In the genomic region with DNA sequence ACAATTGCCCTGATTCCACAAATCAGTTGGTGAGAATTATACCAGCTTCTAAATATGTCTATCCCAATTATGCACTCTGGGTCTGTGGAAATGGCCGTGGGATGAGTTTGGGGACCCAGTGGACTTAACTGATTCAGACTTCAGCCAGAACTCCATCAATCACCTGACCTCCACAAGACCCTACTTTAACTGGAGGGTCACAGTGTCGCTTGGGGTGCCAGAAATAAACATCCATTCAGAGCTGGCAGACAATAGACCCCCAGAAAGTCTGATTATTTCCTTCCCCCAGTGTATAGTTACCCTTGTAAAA, we compare ENCODE assay signal across 9 mouse cellular contexts. TPM values are rescaled to one million over a fixed set of nuclear protein-coding genes. Genes with fewer than 3 reads are reported as not detected.
DNase-seq lines count a peak whose midpoint lies in the region; ATAC-seq lines count a peak whose summit lies in the region.
"Had no signal": no experiment of that assay in that cellular context is flagged by ENCODE, and none has a peak within 500 bp of the region (broad histone marks: within the 10 kb centered on the region; RNA-seq: fewer than 3 reads in every experiment).

No protein-coding gene starts in this region.

- no peak overlapping the region for H3K9ac ChIP-seq in kidney, embryonic 15.5 days
- H3K9ac ChIP-seq in hindbrain, embryonic 11.5 days (ENCODE audit: low read depth, low read length) = no peak overlapping the region
- no peak overlapping the region for H3K9ac ChIP-seq in liver, embryonic 16.5 days (ENCODE audit: low read depth, low read length)

- no peak for DNase-seq in kidney, adult 8-10 months
- no peak for DNase-seq in embryonic facial prominence, embryonic 10.5 days (ENCODE audit: low spot score)
- no peak for DNase-seq in hindbrain, embryonic 11.5 days (ENCODE audit: low spot score)
- DNase-seq in right cerebral cortex, postnatal 14 days = no peak
- no peak for DNase-seq in ovary, adult 18-20 months (ENCODE audit: low spot score)
- no peak for DNase-seq in cerebellum, adult 8-10 months

- WGBS in kidney, embryonic 15.5 days = 28% methylated on average over 2 of the region's 2 CpGs
- WGBS in embryonic facial prominence, embryonic 10.5 days = 53% methylated on average over 2 of the region's 2 CpGs
- 29% methylated on average over 2 of the region's 2 CpGs for WGBS in hindbrain, embryonic 11.5 days
- 29% methylated on average over 2 of the region's 2 CpGs for WGBS in liver, embryonic 16.5 days (ENCODE audit: insufficient replicate concordance)

- peak; percentile 15; the same call in 1 of the 2 replicates for ATAC-seq in kidney, embryonic 15.5 days (replicated peaks; ENCODE audit: low FRiP score)
- ATAC-seq in hindbrain, embryonic 11.5 days (ENCODE audit: low FRiP score) = peak; percentile 6; the same call in 1 of the 2 replicates
- no peak for ATAC-seq in liver, embryonic 16.5 days (ENCODE audit: low read depth)

- no peaks in the 10 kb centered on the region for H3K27me3 ChIP-seq in kidney, embryonic 15.5 days
- no peaks in the 10 kb centered on the region for H3K27me3 ChIP-seq in embryonic facial prominence, embryonic 10.5 days (replicated peaks; ENCODE audit: low read depth, poor library complexity, severe bottlenecking)
- H3K27me3 ChIP-seq in hindbrain, embryonic 11.5 days (ENCODE audit: control insufficient read depth, insufficient read depth, low read length) = no peaks in the 10 kb centered on the region
- H3K27me3 ChIP-seq in liver, embryonic 16.5 days (ENCODE audit: control insufficient read depth, insufficient read depth, low read depth, low read length) = no peaks in the 10 kb centered on the region

- H3K9me3 ChIP-seq in kidney, embryonic 15.5 days (replicated peaks) = no peaks in the 10 kb centered on the region
- no peaks in the 10 kb centered on the region for H3K9me3 ChIP-seq in embryonic facial prominence, embryonic 10.5 days
- H3K9me3 ChIP-seq in hindbrain, embryonic 11.5 days (ENCODE audit: control insufficient read depth, low read length) = no peaks in the 10 kb centered on the region
- H3K9me3 ChIP-seq in liver, embryonic 16.5 days (replicated peaks; ENCODE audit: control insufficient read depth, low read length) = no peaks in the 10 kb centered on the region

- H3K36me3 ChIP-seq in kidney, embryonic 15.5 days = no peaks in the 10 kb centered on the region
- H3K36me3 ChIP-seq in embryonic facial prominence, embryonic 10.5 days (replicated peaks) = no peaks in the 10 kb centered on the region
- no peaks in the 10 kb centered on the region for H3K36me3 ChIP-seq in hindbrain, embryonic 11.5 days (ENCODE audit: control insufficient read depth, insufficient read depth, low read length)
- no peaks in the 10 kb centered on the region for H3K36me3 ChIP-seq in liver, embryonic 16.5 days (ENCODE audit: control insufficient read depth, insufficient read depth)

- peak overlapping the region; percentile 21; the same call in 1 of the 2 replicates for H3K4me3 ChIP-seq in kidney, embryonic 15.5 days (replicated peaks)
- 0 out of 2 replicates have a peak overlapping the region, but pooled peaks have one; percentile 20 for H3K4me3 ChIP-seq in embryonic facial prominence, embryonic 10.5 days
- H3K4me3 ChIP-seq in hindbrain, embryonic 11.5 days (ENCODE audit: low read depth, low read length) = no peak overlapping the region
- peak overlapping the region; percentile 19 for H3K4me3 ChIP-seq in liver, embryonic 16.5 days (ENCODE audit: low read depth, low read length)

- H3K27ac ChIP-seq in kidney, embryonic 15.5 days = no peak overlapping the region
- no peak overlapping the region for H3K27ac ChIP-seq in embryonic facial prominence, embryonic 10.5 days (replicated peaks)
- no peak overlapping the region for H3K27ac ChIP-seq in hindbrain, embryonic 11.5 days (ENCODE audit: low read depth, low read length)
- no peak overlapping the region for H3K27ac ChIP-seq in liver, embryonic 16.5 days (ENCODE audit: low read length)

- H3K4me1 ChIP-seq in kidney, embryonic 15.5 days = 0 out of 2 replicates have a peak, but pooled peaks cover 3% of the 10 kb centered on the region
- H3K4me1 ChIP-seq in embryonic facial prominence, embryonic 10.5 days = peaks cover 6% of the 10 kb centered on the region; the same call in 1 of the 2 replicates
- no peaks in the 10 kb centered on the region for H3K4me1 ChIP-seq in hindbrain, embryonic 11.5 days (replicated peaks; ENCODE audit: control insufficient read depth, insufficient read depth, low read length)
- H3K4me1 ChIP-seq in liver, embryonic 16.5 days (ENCODE audit: control insufficient read depth, low read depth, low read length) = no peaks in the 10 kb centered on the region

- H3K4me2 ChIP-seq in kidney, embryonic 15.5 days = peak overlapping the region; percentile 41; the same call in 1 of the 2 replicates
- H3K4me2 ChIP-seq in hindbrain, embryonic 11.5 days (replicated peaks; ENCODE audit: low read depth, low read length) = no peak overlapping the region
- 0 out of 2 replicates have a peak overlapping the region, but pooled peaks have one; percentile 18 for H3K4me2 ChIP-seq in liver, embryonic 16.5 days (ENCODE audit: low read depth, low read length)

RNA-seq across cellular contexts. Expression of gene Hyal5, which starts 37.0 kb away (rescaled TPM):
- not detected in 2 replicates for polyA plus RNA-seq in kidney, embryonic 15.5 days (2015; fragmentation: Nextera tagmentation; extraction: Ambion mirVana)
- polyA plus RNA-seq in embryonic facial prominence, embryonic 10.5 days (2016; fragmentation: Nextera tagmentation; extraction: Ambion mirVana) = not detected in 2 replicates
- not detected in 2 replicates for polyA plus RNA-seq in hindbrain, embryonic 11.5 days (2014; fragmentation: Nextera tagmentation; extraction: Ambion mirVana)
- polyA plus RNA-seq in liver, embryonic 16.5 days (2015; fragmentation: Nextera tagmentation; extraction: Ambion mirVana) = 0.11 TPM in 1 of 2 replicates, not detected in the other
- polyA plus RNA-seq: small intestine, adult 2 months had no signal
